Mouse (Mus musculus) left cerebral cortex, adult 18-20 months (tissue): ENCODE results near the gene Cops4. TPM values are rescaled to one million over a fixed set of nuclear protein-coding genes. Genes with fewer than 3 reads are reported as not detected.
A peak's percentile ranks its signal among the peaks of the same experiment; 100 is the strongest.

Source experiments
- DNase-seq, 2 experiments: peaks; one replicate each; pipeline ENCODE4 v3.0.0; 2021 to 2022; ENCODE audit warnings: low spot score in 2 of 2, mixed read lengths in 1 of 2
- long read RNA-seq, 2 experiments: library from polyadenylated mRNA; stranded (forward); transcript quantifications; one replicate each; pipeline ENCODE4 v2.0.0; 2021
- total RNA-seq, 2 experiments: library from RNA; stranded (reverse); gene quantifications; 2 replicates each; pipeline ENCODE4 v1.2.3; 2021

The Cops4 gene
- 10 to 100 TPM; 84.4 to 85.3 TPM for total RNA-seq
- long read RNA-seq, experiment 1, transcript Cops4-201 (10 exons, 1,755 nt): major isoform, 161 of 205 reads
- long read RNA-seq, experiment 1, partial matches to known transcripts: 4 of 205 reads
- long read RNA-seq, experiment 1, other reads (novel, unspliced or antisense): 40 of 205 reads
- long read RNA-seq, experiment 2, transcript Cops4-201 (10 exons, 1,755 nt): major isoform, 154 of 182 reads
- long read RNA-seq, experiment 2, partial matches to known transcripts: 5 of 182 reads
- long read RNA-seq, experiment 2, other reads (novel, unspliced or antisense): 23 of 182 reads

DNA sequence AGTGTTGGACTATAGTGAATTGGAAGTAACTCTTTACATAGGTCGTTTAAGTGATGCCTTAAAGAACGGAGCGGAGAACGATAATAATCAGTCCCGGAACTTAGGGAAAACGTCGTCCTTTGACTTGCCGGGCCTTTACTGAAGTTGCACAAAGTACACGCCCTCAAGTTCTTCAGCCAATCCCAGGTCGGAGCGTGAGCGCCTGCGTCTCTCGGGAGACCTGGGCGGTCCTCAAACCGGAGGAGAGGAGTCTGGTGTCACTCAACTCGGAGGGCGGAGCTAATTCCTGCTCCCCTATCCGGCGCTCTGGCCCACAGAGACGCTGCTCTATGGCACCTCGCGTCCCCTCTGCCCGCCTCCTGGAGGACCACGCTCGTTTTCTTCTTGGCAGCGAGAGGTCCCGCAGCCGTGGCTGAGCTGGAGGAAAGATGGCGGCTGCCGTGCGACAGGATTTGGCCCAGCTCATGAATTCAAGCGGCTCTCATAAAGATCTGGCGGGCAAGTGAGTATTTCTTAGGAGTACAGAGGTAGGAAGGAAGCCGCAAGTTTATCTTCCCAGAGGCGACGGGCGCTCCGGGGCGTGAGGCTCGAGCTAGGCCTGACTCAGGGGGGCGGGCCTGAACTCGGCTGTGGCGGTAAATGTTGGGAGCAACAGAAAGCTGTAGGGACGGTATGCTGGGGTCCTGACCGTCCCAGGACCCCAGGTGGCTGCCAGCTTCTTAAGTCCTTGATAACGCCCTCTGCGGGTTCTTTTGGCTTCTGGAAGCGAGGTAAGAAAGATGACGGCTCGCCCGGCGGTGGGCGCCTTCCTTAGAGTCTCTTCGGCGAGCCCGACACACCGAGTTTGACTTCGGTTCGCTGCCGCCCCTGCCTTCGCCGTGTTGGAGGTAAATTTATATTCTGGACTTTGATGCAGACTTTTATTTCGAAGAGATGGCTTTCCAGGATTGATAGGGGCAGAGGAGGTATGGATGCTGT, at the start of gene Cops4:
Gene Cops4, plus strand, starts transcription at position 261 of the 978 bp plus-strand sequence.
- peak; percentile 96 for DNase-seq

DNA sequence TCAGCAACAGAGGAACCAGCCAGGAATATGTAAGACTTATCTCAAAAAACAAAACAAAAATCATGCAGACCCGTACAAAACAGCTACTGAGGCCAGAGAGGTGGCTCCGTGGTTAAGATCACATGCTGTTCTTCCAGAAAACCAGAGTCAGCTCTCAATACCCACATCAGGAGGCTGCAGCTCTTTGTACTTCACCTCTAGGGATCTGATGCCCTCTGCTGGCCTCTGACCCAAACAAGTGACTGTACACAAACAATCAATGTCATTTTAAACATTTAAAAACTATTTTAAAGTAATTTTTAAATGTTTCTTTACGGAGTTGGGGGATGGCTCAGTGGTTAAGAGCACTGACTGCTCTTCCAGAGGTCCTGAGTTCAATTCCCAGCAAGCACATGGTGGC, 41.8 kb upstream of the Cops4 start:
- no peak for DNase-seq

GRCm38 (mm10) chr5:100477604-100478003, 40.5 kb upstream of the Cops4 start:
- no peak for DNase-seq

DNA sequence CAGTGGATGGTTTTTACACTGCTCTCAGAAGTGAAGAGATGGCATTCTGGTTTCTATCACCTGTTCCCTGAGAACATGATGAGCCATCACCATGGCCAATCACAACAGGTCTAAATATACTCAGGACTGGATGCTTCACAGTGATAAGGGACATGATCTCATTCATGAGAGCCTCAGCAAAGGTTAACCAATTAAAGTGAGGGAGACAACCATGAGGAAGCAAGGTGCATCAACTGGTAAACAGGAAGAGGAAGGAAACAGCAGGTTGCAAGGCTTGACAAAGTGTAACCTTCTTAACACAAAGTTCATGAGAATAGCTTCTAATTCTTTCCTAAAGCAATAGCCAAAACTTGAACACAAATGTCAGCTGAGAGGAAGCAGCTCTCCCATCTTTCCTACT, 34.5 kb upstream of the Cops4 start:
- no peak for DNase-seq

DNA sequence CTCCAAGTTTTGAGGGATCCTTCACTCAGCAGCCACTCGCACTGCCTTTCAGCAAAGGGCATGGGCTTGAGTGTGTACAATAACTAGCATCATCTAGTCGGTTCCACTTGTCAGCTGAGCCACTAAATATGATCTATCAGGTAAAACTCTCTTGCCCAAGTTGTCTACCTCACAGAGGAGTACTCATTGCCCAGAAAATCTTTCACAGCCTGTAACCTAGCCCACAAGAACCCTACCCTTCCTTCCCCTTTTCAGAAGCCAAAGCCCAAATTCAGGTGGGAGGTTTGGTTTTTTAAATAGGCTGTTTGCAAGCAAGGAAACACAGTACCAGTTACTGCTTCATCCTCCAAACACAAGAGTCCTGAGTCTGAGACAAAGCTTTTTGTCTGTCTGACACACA, 31.0 kb upstream of the Cops4 start:
- DNase-seq: no peak

- DNase-seq: no peak
Observed at GRCm38 (mm10) chr5:100488231-100488630, 29.9 kb upstream of the Cops4 start.

DNA sequence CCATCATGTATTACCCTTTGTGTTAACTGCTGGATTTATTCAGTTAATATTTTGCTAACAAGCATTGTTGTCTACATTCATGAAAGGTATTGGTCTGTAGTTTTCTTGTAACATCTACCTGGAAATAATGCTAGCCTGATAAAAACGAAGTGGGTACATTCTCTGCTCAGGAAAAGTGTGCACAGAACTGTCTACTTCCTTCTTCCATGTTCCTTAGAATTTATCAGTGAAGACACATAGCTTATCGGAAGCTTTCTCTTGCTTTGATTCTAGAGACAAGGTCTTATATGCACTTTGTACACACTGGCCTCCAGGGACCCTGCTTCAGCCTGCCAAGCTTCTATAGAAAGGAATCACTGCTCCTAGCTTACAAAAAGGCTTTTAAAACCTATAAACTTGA, 28.8 kb upstream of the Cops4 start:
- DNase-seq: no peak

GRCm38 (mm10) chr5:100491704-100492103, 26.4 kb upstream of the Cops4 start:
- DNase-seq: no peak

- peak; percentile 51 to 70 for DNase-seq
Observed at GRCm38 (mm10) chr5:100498436-100499180, 19.5 kb upstream of the Cops4 start.

- no peak for DNase-seq
Observed at GRCm38 (mm10) chr5:100499243-100499642, 18.9 kb upstream of the Cops4 start.

- DNase-seq: peak; percentile 24 to 60
Observed at GRCm38 (mm10) chr5:100499831-100500304, 18.2 kb upstream of the Cops4 start.

GRCm38 (mm10) chr5:100500458-100500961, 17.6 kb upstream of the Cops4 start, which contains the start of gene Lin54:
Lin54 (minus strand) TSS chr5:100500639.
- DNase-seq: peak; percentile 88 to 90

GRCm38 (mm10) chr5:100501267-100501666, 16.8 kb upstream of the Cops4 start:
- no peak for DNase-seq

DNA sequence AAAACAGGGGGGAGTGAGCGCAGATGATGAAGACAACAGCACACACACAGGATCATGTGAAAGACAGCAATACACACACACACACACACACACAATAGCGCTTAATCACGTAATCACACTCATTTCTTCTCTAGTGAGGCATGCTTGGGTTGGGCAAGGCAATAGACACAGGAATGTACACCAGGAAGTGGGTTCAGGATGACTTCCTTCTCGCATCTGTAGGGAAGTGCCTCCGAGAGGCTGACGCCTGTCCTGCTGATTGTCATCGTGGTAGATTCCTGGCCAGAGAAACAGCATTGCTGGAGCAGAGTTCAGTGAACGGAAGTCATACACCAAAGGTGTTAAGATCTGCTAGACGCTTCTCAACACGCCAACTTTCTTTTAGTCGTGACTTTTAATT, 8.9 kb upstream of the Cops4 start:
- no peak for DNase-seq

- DNase-seq: no peak
Observed at GRCm38 (mm10) chr5:100512576-100512975, 5.5 kb upstream of the Cops4 start.

GRCm38 (mm10) chr5:100519027-100519411, 910 bp downstream of the Cops4 start:
- DNase-seq: no peak

GRCm38 (mm10) chr5:100520223-100520622, 2.1 kb downstream of the Cops4 start:
- DNase-seq: no peak

- DNase-seq: no peak
Observed at GRCm38 (mm10) chr5:100523331-100523730, 5.2 kb downstream of the Cops4 start.

DNA sequence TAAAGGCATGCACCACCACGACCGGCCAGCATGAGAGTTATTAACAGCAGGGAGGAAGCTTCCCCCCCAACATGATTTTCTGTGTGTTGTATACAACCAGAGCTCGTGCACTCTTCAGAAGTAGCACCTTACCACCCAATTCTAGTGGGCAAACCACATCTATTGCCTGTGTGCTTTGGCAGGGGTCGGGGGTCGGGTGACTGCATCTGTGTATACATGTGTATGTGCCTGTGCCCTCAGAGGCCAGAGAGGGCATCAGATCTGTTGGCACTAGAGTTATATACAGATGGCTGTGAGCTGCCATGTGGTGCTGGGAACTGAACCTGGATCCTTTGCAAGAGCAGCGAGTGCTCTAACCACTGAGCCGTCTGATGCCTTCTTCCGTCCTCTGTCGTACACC, 6.8 kb downstream of the Cops4 start:
- no peak for DNase-seq

DNA sequence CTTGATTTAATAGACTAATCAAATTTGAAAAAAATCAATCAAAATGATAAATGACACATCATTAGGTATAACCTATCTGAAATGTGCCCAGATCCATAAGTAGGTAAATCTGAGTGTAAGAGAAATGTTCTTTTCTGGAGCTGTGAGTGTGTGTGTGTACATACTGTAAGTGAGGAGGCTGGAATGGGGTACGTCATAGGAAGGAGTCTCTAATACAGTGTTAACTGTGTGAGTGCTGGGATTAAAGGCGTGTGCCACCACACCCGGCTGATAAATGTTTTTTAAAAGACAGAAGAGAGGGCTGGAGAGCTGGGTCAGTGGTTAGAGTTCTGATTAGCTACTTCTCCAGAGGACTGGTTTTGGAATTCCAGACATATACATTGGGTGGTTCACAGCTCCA, 7.5 kb downstream of the Cops4 start:
- no peak for DNase-seq

GRCm38 (mm10) chr5:100526164-100526563, 8.1 kb downstream of the Cops4 start:
- DNase-seq: no peak
